Mouse (Mus musculus) liver, adult 2 months (tissue): ENCODE results near the gene Taf8. TPM values are rescaled to one million over a fixed set of nuclear protein-coding genes. Genes with fewer than 3 reads are reported as not detected.

Experiments used
- DNase-seq: peaks from one replicate; pipeline ENCODE4 v3.0.0-alpha.2; 2011; ENCODE audit warnings: low read depth, low spot score; ENCODE audit errors: extremely low read depth
- H3K27ac ChIP-seq: fragments of 200-500 bp; replicated peaks from 2 replicates; pipeline ENCODE4 v1.5.1; 2012; ENCODE audit warnings: low read depth, mild to moderate bottlenecking, control low read depth, inconsistent platforms, low read length; ENCODE audit not compliant: insufficient read depth
- H3K27me3 ChIP-seq: fragments of 200-500 bp; 2 replicates; pipeline ENCODE4 v1.6.1; 2012; ENCODE audit warnings: mild to moderate bottlenecking, moderate library complexity, low read length, inconsistent platforms; ENCODE audit not compliant: control insufficient read depth, insufficient read depth
- H3K36me3 ChIP-seq: fragments of 200-500 bp; 2 replicates; pipeline ENCODE4 v1.6.1; 2012; ENCODE audit warnings: low read length, inconsistent platforms; ENCODE audit not compliant: control insufficient read depth, insufficient read depth
- H3K4me1 ChIP-seq: fragments of 200-500 bp; 2 replicates; pipeline ENCODE4 v1.6.1; 2011; ENCODE audit warnings: low read length; ENCODE audit not compliant: control insufficient read depth, insufficient read depth
- H3K4me3 ChIP-seq: fragments of 200-500 bp; 2 replicates; pipeline ENCODE4 v1.5.1; 2011; ENCODE audit warnings: low read depth, mild to moderate bottlenecking, control low read depth, low read length, moderate library complexity; ENCODE audit not compliant: insufficient read depth
- H3K79me2 ChIP-seq: fragments of 200-500 bp; 2 replicates; pipeline ENCODE4 v1.6.1; 2012; ENCODE audit warnings: inconsistent platforms, mild to moderate bottlenecking, low read length, moderate library complexity; ENCODE audit not compliant: control insufficient read depth, insufficient read depth
- H3K9ac ChIP-seq: fragments of 200-500 bp; 2 replicates; pipeline ENCODE4 v1.6.1; 2012; ENCODE audit warnings: low read depth, mild to moderate bottlenecking, control low read depth, inconsistent platforms, low read length
- CTCF ChIP-seq: fragments of 200-500 bp; IDR thresholded peaks from 2 replicates; pipeline ENCODE4 v1.5.1; 2011; ENCODE audit warnings: low read depth, low read length, control low read depth
- POLR2A ChIP-seq: fragments of 200-500 bp; IDR thresholded peaks from 2 replicates; pipeline ENCODE4 v1.6.1; 2011; ENCODE audit warnings: low read length, control low read depth; ENCODE audit not compliant: insufficient read depth; ENCODE audit errors: extremely low read depth
- WGBS: fragments of 180-500 bp; shearing (Covaris S2); methylation state at CpG from one replicate; pipeline ENCODE4 v1.1.7; 2018; 5-methylcytosine and 5-hydroxymethylcytosine counted together
- polyA plus RNA-seq: library from polyadenylated mRNA; depleted of rRNA; stranded (reverse); fragments of >200 nt; gene quantifications from 2 replicates; pipeline ENCODE4 v1.2.3, GENCODE M21; 2012
- total RNA-seq: library from RNA; depleted of rRNA; stranded (reverse); fragments of >200 nt; gene quantifications from 2 replicates; pipeline ENCODE4 v1.2.3, GENCODE M21; 2014

Gene Taf8
- total and polyA plus RNA-seq, 2 experiments = 8.2 to 9.6 TPM

GRCm38 (mm10) chr17:47459341-47459919 lies 42.7 kb downstream of the Taf8 start:
- H3K79me2 ChIP-seq = peaks cover 12% of the 10 kb centered on the region; the same call in 1 of the 2 replicates
- no peak overlapping the region for H3K4me3 ChIP-seq
- peaks cover 50% of the 10 kb centered on the region for H3K4me1 ChIP-seq
- H3K27ac ChIP-seq = no peak overlapping the region
- TF ChIP-seq CTCF = no peak
- TF ChIP-seq POLR2A = no peak
- peak; percentile 51 for DNase-seq
- no peaks in the 10 kb centered on the region for H3K36me3 ChIP-seq
- WGBS = 15% methylated on average over 3 of the region's 3 CpGs
- H3K27me3 ChIP-seq = no peaks in the 10 kb centered on the region
- H3K9ac ChIP-seq = no peak overlapping the region

DNA sequence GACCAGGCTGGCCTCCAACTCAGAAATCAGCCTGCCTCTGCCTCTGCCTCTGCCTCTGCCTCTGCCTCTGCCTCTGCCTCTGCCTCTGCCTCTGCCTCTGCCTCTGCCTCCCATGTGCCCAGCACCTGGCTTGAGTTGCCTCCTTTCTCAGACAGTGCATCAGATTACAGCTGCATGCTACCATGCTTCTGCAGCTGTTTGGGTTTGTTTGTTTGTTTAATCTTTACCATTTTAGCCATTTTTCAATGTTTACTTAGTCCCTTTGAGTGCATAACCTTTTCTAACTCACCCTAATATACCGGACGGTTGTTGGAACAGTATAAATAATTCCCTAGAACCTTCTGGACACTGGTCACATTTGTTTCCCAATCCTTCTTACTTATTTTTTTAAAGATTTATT lies 43.2 kb downstream of the Taf8 start:
- DNase-seq = no peak
- Histone ChIP-seq H3K27ac (peak overlapping the region; percentile 30; the same call in 1 of the 2 replicates), H3K4me3 (no peak overlapping the region), H3K79me2 (peaks cover 12% of the 10 kb centered on the region; the same call in 1 of the 2 replicates), H3K36me3 (no peaks in the 10 kb centered on the region), H3K4me1 (peaks cover 46% of the 10 kb centered on the region), H3K9ac (no peak overlapping the region), H3K27me3 (no peaks in the 10 kb centered on the region)
- 31% methylated on average over 2 of the region's 2 CpGs for WGBS
- TF ChIP-seq CTCF (no peak), POLR2A (no peak)

DNA sequence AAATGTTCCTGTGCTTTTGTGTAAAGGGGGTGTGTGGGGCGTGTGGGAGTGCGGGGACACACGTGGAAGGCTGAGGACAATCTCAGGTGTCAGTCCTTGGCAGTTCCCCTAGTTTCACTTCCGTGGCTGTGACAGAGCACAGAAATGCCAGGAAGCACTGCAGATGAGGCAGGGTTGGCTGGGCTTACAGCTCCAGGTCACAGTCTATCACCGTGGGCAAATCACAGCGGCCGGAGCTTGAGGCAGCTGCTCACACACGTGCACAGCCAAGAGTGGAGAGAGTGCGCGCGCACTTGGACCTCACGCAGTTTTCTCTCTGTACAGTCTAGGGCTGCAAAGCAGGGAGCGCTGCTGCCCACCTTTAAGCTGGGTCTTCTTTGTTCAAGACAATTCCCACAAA lies 43.8 kb downstream of the Taf8 start:
- Histone ChIP-seq H3K27me3 (no peaks in the 10 kb centered on the region), H3K4me3 (no peak overlapping the region), H3K9ac (no peak overlapping the region), H3K36me3 (no peaks in the 10 kb centered on the region), H3K27ac (peak overlapping the region; percentile 39), H3K79me2 (peaks cover 12% of the 10 kb centered on the region; the same call in 1 of the 2 replicates), H3K4me1 (peaks cover 40% of the 10 kb centered on the region)
- WGBS = 17% methylated on average over 13 of the region's 13 CpGs
- peak; percentile 93 for DNase-seq
- TF ChIP-seq CTCF = no peak; the same call in 1 of the 2 replicates
- no peak for TF ChIP-seq POLR2A

DNA sequence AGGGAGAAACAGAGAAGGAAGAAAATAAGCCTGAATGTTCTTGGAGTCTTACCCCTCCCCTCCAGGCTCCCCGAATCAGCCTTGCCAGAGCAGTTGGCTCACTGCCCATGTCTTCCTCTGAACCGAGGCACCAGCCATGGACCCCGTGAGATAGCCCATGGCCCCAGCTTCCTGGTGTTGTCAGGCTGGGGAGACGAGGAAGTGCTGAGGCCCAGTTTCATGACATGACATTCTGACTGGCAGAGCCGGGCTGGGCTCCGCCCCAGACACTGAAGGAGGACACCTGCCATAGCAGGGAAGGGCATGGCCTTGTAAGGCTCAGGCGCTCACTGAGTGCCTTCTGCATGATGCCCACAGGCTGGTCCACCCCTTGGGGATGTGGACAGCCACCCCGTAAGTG lies 47.4 kb downstream of the Taf8 start:
- no peak overlapping the region for H3K9ac ChIP-seq
- no peak for TF ChIP-seq CTCF
- no peak for TF ChIP-seq POLR2A

GRCm38 (mm10) chr17:47452886-47453285 lies 49.2 kb downstream of the Taf8 start:
- H3K27ac ChIP-seq = no peak overlapping the region
- TF ChIP-seq CTCF = no peak
- TF ChIP-seq POLR2A = no peak
- WGBS = 82% methylated on average over 7 of the region's 7 CpGs

More for the DNA sequence above, 47.4 kb downstream of the Taf8 start:
- H3K4me1 ChIP-seq = peaks cover 21% of the 10 kb centered on the region
- H3K79me2 ChIP-seq = peaks cover 12% of the 10 kb centered on the region; the same call in 1 of the 2 replicates
- no peaks in the 10 kb centered on the region for H3K36me3 ChIP-seq
- H3K27me3 ChIP-seq = no peaks in the 10 kb centered on the region
- no peak overlapping the region for H3K4me3 ChIP-seq
- DNase-seq = no peak
- WGBS = 57% methylated on average over 8 of the region's 8 CpGs
- H3K27ac ChIP-seq = 0 out of 2 replicates have a peak overlapping the region, but pooled peaks have one; percentile 8

More at GRCm38 (mm10) chr17:47452886-47453285, 49.2 kb downstream of the Taf8 start:
- H3K79me2 ChIP-seq = peaks cover 14% of the 10 kb centered on the region; the same call in 1 of the 2 replicates
- H3K4me3 ChIP-seq = no peak overlapping the region
- H3K27me3 ChIP-seq = no peaks in the 10 kb centered on the region
- H3K36me3 ChIP-seq = peaks cover 2% of the 10 kb centered on the region; the same call in 1 of the 2 replicates
- peaks cover 15% of the 10 kb centered on the region for H3K4me1 ChIP-seq
- H3K9ac ChIP-seq = no peak overlapping the region
- no peak for DNase-seq
